Mouse (Mus musculus) 3T3-L1 (cell line): ENCODE measurements around the gene Arsg.
A peak's percentile ranks its signal among the peaks of the same experiment; 100 is the strongest.

ENCODE experiments used
- DNase-seq: peaks from one replicate; pipeline ENCODE4 v3.0.0-alpha.2; 2015; ENCODE audit warnings: low read depth, low spot score

Gene Arsg

GRCm38 (mm10) chr11:109545265-109545664 is 72.1 kb downstream of the Arsg start:
- DNase-seq: no peak

GRCm38 (mm10) chr11:109545700-109546143 is 72.5 kb downstream of the Arsg start:
- no peak for DNase-seq

GRCm38 (mm10) chr11:109546305-109547001 is 73.3 kb downstream of the Arsg start:
- no peak for DNase-seq

GRCm38 (mm10) chr11:109547652-109548051 is 74.5 kb downstream of the Arsg start:
- DNase-seq: no peak

- DNase-seq: no peak
Observed at GRCm38 (mm10) chr11:109549599-109550290, 76.6 kb downstream of the Arsg start.

- DNase-seq: no peak
Observed at GRCm38 (mm10) chr11:109553921-109554320, 80.7 kb downstream of the Arsg start.

GRCm38 (mm10) chr11:109554443-109554842 is 81.3 kb downstream of the Arsg start:
- peak; percentile 9 for DNase-seq

- no peak for DNase-seq
Observed at GRCm38 (mm10) chr11:109556130-109556529, 83.0 kb downstream of the Arsg start.

GRCm38 (mm10) chr11:109557419-109557818 is 84.2 kb downstream of the Arsg start:
- no peak for DNase-seq

GRCm38 (mm10) chr11:109559241-109559640 is 86.1 kb downstream of the Arsg start:
- no peak for DNase-seq

- DNase-seq: peak; percentile 20
Observed at GRCm38 (mm10) chr11:109560793-109561257, 87.7 kb downstream of the Arsg start.

GRCm38 (mm10) chr11:109561445-109561844 is 88.3 kb downstream of the Arsg start:
- DNase-seq: no peak

GRCm38 (mm10) chr11:109563708-109564107 is 90.5 kb downstream of the Arsg start:
- DNase-seq: no peak

GRCm38 (mm10) chr11:109564466-109565214 is 91.5 kb downstream of the Arsg start:
- no peak for DNase-seq

- no peak for DNase-seq
Observed at GRCm38 (mm10) chr11:109569007-109569618, 95.9 kb downstream of the Arsg start.

- no peak for DNase-seq
Observed at GRCm38 (mm10) chr11:109569809-109570208, 96.6 kb downstream of the Arsg start.

- DNase-seq: no peak
Observed at GRCm38 (mm10) chr11:109572051-109572450, 98.9 kb downstream of the Arsg start.

- DNase-seq: no peak
Observed at GRCm38 (mm10) chr11:109574604-109575003, 101.4 kb downstream of the Arsg start.

- DNase-seq: no peak
Observed at GRCm38 (mm10) chr11:109575832-109576231, 102.7 kb downstream of the Arsg start.

- DNase-seq: no peak
Observed at GRCm38 (mm10) chr11:109578536-109578935, 105.4 kb downstream of the Arsg start.

GRCm38 (mm10) chr11:109579999-109580398 is 106.8 kb downstream of the Arsg start:
- DNase-seq: no peak

- no peak for DNase-seq
Observed at GRCm38 (mm10) chr11:109583986-109584385, 110.8 kb downstream of the Arsg start.
